Mouse (Mus musculus): ENCODE results near the gene Ttc23. TPM values are rescaled to one million over a fixed set of nuclear protein-coding genes. Genes with fewer than 3 reads are reported as not detected.

Gene Ttc23
- polyA plus RNA-seq (2015; fragmentation: Nextera tagmentation; extraction: Ambion mirVana) = 8.9 and 9.2 TPM in 2 replicates

GRCm38 (mm10) chr7:67647277-67647676 is at the start of gene Ttc23:
Ttc23 (plus strand) TSS chr7:67647410.

DNA sequence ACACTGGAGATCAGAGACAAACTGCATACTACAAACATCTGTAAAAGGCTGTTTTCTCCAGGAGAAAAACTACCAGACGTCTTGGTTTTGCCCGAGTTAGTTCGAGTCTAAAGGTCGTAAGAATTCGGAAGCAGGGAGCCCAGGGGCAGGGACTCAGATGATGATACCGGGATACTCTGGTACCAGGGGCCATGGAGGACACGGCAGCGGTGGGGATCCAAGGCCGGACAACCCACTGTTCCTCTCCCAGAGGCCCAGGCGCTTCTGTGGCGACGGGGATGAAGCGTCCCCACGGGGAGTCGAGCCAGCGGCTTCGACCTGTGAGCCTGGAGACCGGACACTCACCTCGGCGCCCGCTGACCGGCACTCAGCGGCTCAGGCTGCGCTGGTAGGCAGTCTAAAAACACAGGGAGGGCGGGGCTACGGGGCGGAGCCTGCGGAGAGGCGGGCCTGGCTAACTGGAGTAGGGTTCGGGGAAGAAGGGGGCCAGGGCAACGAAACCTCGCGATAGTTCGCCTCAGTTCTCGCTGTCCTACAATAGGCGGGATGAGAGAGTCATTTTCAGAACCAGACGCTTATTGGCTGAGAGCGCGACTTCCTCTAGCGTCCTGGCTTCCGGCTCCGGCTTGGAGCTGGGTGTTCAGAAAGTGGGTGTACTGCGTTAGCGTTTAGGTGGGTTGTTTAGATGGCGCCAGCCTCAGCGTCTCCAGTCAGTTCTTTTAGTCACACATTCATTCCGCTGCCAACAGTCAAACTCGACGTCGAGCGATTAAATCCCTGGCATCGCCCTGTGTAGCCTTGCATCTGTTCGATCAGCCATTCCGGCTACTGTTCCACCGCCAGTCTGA is 2.2 kb upstream of the Ttc23 start, which contains the start of gene Lrrc28:
Gene Lrrc28 (minus strand): TSS at position 436 of the 848 bp plus-strand sequence.

DNA sequence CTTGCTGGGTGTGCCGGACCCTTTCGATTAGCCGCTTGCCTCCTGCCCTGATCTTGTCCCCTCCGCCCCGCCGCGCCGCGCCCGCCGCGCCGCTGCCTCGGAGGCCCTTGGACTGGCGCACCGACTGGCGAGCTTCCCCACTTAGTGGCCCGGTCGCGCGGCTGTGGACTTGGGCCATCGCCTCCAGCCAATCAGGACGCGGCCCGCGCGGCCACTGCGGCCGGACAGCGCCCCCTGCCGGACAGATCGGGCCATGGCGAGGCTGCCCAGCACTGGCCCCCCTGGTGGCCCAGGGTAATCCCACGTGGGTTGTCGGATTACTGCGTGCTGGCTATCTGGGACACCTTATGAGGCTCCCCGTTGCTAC is 112.4 kb downstream of the Ttc23 start, which contains the start of gene Synm:
Gene Synm (minus strand): TSS at position 114 of the 367 bp plus-strand sequence.

Small RNA genes lying within 50 kb of the gene (microRNA-seq; reads per million reads assigned to microRNA genes)
- gene Gm23844 = 0 reads per million in 2 experiments

Other genes with a start within 250 kb of the Ttc23 start
- 15.6 and 15.8 TPM in 2 replicates for gene Lrrc28, start 2.1 kb upstream of the Ttc23 start, polyA plus RNA-seq (2015; fragmentation: Nextera tagmentation; extraction: Ambion mirVana)
- 7.0 and 7.4 TPM in 2 replicates for gene Synm, start 112.3 kb downstream of the Ttc23 start, polyA plus RNA-seq (2015; fragmentation: Nextera tagmentation; extraction: Ambion mirVana)